Mouse (Mus musculus): Measurements from ENCODE around the gene Tfec.

Gene Tfec

DNA sequence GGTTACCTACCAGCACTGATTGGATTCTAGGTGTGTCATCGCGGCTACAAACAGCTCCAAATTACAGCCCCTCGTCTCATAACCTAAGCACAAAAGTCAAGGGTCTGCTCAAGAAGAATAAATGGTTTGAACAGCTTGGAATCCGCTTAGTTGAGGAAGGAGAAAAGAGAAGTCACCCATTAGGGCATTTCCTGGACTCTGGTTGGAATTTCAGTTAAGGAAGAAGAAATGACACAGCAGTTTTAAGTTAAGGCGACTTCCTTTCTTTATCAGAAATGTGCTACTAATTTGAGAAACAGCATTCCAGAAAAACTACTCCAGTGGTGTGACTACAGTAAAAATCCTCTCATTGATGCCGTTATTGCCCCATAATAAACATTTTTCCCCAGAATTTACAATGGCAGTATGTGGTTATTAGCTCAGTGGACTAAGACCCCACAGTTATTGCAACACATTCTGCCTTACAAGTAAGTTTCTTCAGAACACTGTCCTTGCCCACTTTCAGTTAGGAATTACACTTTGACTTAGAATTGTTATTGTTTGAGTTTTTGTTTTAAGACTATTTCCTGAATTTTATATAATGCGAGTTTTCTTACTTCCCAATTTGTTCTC, at the start of gene Tfec:
Gene Tfec, minus strand, starts transcription at position 191 of the 612 bp plus-strand sequence.
- no peak for DNase-seq (ENCODE audit: low spot score in 2 of 2)

DNA sequence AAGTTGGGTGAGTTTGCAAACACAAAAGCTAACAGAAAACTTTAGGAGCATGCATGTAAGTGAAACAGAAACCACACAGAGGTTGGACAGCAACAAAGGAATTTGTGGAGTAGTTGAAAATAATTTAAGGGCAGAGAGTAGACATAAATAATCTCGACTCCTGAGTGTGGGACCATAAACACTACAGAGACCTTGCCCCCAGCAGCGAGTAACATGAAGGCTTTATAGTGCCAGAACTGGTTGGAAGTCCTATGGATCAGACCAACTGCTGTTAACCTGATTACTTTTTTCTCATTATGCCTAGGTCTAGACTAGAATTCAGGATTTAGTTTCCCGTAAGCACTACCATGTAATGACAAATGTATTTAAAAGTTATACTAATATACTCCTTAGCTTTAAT, 49.6 kb upstream of the Tfec start:
- DNase-seq (ENCODE audit: low spot score in 2 of 2), result no peak

DNA sequence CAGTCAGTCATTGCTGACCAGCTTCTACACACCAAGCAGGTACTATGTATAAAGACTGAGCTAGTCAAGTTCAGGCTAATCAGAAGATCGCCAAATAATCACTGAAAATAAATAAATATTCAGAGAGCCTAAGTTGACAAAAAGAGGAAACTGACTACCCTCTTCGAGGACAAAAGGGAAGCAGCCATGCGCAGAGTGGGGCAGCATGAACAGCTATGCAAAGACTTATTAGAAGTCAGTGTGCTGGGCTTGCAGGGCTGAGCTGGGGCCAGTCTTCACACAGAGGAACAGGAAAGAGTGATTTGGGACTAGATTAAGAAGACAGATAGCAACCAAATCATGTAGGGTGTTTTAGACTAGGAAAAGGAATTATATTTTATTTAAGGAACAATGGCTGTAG, 45.3 kb upstream of the Tfec start:
- no peak for DNase-seq (ENCODE audit: low spot score in 2 of 2)

GRCm38 (mm10) chr6:16942433-16942832, 44.2 kb upstream of the Tfec start:
- no peak for DNase-seq (ENCODE audit: low spot score in 2 of 2)

DNA sequence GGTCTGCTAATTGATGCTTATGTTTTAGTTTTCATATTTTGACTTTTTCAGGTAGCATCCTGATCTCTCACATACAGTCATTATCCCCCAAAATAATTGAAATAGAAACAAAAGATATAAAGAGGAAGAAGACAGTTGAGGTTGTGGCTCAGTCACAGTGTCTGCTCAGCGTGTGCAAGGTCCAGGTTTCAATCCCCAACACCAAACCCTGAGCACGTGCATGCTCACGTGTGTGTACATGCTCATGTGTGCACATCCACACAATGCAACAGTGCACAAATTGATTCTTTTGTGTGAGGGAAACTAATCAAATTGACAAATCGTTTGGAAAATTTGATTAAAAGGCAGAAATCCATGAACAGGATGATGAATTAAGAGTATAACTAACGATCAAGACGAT, 32.8 kb upstream of the Tfec start:
- no peak for DNase-seq (ENCODE audit: low spot score in 2 of 2)

DNA sequence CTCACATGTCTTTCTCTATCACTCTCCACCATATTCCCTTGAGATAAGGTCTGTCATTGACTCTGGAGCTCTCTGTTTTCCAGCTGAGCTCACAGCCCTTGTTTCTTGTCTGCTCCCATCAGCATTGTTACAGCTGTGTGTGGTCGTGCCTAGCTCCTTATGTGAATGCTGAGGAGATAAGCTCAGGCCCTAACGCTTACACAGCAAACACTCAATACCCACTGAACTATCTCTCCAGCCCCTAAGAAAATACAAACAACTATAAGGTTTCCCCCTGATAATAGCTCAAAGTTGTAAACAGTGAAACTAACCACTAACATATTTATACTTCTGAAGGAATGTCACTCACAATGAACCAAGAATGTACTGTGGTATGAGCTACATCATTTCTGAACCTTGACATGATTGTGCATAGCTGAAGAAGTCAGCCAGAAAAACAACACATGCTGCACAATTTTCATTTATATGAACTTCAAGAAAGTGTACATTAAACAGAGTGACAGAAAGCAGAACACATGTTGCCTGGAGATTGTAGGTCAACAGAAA, 21.9 kb upstream of the Tfec start:
- DNase-seq (ENCODE audit: low spot score in 2 of 2), result no peak

GRCm38 (mm10) chr6:16891819-16892218, 6.4 kb downstream of the Tfec start:
- no peak for DNase-seq (ENCODE audit: low spot score in 2 of 2)

GRCm38 (mm10) chr6:16883537-16884307, 14.5 kb downstream of the Tfec start:
- DNase-seq (ENCODE audit: low spot score in 2 of 2), result no peak

- DNase-seq (ENCODE audit: low spot score in 2 of 2), result no peak
These were observed 24.2 kb downstream of the Tfec start for GRCm38 (mm10) chr6:16874021-16874542.

GRCm38 (mm10) chr6:16870067-16870466, 28.2 kb downstream of the Tfec start:
- DNase-seq (ENCODE audit: low spot score in 2 of 2), result no peak

DNA sequence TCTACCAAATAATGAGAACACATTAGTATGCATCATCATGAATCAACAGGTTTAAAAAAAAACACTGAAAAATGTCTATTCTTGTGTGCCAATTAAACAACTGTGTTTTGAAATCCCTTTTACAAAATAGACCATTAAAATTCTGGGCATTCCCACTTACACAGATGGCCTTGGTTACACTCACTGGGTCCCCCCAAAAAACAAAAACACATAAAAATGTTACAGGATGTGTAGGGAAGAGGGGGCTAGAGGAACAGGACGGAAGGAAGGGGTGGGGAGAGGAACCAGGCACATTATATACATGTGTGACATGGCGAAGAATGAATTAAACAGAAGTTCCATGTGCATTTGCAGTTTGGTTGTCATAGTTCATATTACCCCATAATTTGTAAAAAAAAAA, 29.9 kb downstream of the Tfec start:
- no peak for DNase-seq (ENCODE audit: low spot score in 2 of 2)

GRCm38 (mm10) chr6:16862753-16863508, 35.3 kb downstream of the Tfec start:
- DNase-seq (ENCODE audit: low spot score in 2 of 2), result no peak

- no peak for DNase-seq (ENCODE audit: low spot score in 2 of 2)
These were observed 36.2 kb downstream of the Tfec start for GRCm38 (mm10) chr6:16862050-16862449.

- DNase-seq (ENCODE audit: low spot score in 2 of 2), result no peak
These were observed 42.2 kb downstream of the Tfec start for GRCm38 (mm10) chr6:16855879-16856545.

GRCm38 (mm10) chr6:16854977-16855376, 43.3 kb downstream of the Tfec start:
- DNase-seq (ENCODE audit: low spot score in 2 of 2), result no peak

- DNase-seq (ENCODE audit: low spot score in 2 of 2), result no peak
These were observed 51.7 kb downstream of the Tfec start for GRCm38 (mm10) chr6:16846521-16846920.

GRCm38 (mm10) chr6:16835631-16836030, 62.6 kb downstream of the Tfec start:
- DNase-seq (ENCODE audit: low spot score in 2 of 2), result no peak

DNA sequence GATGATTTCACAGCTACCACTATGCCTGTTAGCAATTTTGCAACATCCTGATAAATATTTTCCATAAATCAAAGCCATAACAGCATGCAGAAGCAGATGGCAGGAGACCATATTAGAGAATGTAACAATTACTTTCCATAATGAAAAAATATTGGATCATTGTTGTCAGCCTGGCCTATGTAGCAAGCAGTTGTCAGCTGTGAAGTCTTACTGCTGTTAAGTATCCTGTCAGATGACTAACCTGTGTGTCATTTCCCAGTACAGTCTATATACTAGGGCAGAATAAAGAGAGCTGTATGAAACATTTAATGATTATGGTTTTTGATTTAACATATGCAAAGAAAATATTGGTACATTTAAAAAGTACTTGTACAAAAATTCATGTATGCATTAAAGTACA, 69.9 kb downstream of the Tfec start:
- DNase-seq (ENCODE audit: low spot score in 2 of 2), result no peak

DNA sequence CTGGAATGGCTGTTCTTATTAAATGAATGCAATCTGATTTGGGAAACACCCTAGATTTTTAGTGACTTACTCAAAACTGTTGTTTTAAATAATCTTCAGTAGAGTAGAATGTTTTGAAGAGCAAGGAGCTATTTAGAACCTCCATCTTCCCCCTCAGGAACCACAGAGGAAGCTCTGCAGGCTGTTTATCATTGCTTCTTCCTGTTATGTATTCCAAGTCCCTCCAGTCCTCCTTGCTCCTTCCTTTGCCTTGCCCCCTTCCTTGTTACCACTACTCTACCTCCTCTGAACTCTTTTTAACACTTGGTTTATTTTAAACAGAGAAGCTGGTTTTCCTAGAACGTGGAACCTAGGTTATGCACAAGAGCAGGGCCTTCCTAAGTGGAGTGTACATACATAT, 76.3 kb downstream of the Tfec start:
- no peak for DNase-seq (ENCODE audit: low spot score in 2 of 2)

DNA sequence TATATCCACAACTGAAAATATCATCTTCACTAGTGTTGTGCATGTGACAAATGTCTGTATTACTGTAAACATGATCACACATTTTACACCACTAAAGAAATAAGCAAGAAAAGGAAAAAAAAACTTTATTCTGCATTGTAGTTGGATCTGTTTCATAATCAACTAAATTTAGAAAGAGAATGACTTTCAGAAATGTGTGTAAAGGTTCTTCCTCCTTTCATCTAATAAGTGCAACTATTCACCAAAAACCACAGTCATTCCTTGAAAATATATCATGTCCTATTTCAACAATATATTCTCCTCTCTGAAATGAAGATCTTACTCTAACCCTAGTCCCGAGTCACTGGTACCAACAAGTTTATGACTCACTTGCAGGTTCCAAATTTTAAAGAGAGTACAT, 91.9 kb downstream of the Tfec start:
- DNase-seq (ENCODE audit: low spot score in 2 of 2), result no peak

- DNase-seq (ENCODE audit: low spot score in 2 of 2), result no peak
These were observed 100.6 kb downstream of the Tfec start for GRCm38 (mm10) chr6:16797669-16798068.

- DNase-seq (ENCODE audit: low spot score in 2 of 2), result no peak
These were observed 101.3 kb downstream of the Tfec start for GRCm38 (mm10) chr6:16796914-16797313.
